Mouse (Mus musculus): ENCODE data around the gene Foxn3.

Gene Foxn3

GRCm38 (mm10) chr12:99562073-99562866, 1.1 kb downstream of the Foxn3 start:
- no peak for DNase-seq

DNA sequence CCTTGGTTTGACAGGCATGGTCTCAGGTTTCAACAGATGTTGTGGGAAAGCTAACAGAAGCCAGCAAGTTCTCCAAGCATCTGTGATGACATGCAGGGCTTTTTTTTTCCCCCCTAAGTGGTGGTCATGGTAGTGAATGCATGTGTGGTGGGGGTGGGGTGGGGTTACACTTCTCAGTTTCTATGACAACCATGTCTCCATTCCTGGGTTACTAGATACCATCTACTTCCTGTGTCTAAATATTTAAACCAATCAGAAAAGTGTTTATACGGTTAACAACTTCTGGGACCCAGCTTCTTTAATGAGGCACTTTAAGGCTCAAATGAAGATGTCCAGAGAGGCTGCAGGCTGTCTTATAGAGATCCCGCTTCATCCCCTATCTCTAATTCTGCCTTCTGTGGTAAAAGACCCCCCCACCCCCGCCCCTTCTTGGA, 2.0 kb downstream of the Foxn3 start:
- DNase-seq: no peak

DNA sequence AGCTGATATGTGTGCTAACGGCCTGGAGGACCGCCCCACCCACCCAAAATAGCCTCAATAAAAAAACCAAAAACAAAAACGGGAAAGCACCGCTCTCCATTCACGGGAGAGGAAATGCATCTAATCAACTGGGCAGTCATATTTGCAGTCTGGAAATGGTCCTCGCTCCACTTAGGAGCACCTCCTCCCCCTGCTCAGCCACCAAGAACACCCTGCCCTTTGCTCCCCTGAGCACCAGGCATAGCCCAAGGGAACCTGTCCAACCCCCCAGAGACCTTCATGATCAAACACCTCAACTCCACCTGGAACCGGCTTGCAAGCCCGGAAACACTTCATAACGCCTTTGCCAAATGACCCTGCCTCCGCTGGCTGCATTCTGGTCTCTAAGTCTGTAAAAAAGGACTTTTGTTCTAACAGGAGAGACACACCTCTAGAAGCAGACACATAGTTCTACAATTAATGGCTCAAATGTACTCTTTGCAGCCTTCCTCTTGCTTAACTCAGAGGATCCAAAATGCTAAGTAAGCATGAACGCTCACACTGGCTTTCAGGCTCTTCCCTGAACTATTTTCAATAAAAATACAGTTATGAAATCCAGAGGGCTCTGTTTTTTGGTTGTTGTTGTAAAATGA, 2.6 kb downstream of the Foxn3 start:
- DNase-seq: peak in 1 of 2 experiments; percentile 15

DNA sequence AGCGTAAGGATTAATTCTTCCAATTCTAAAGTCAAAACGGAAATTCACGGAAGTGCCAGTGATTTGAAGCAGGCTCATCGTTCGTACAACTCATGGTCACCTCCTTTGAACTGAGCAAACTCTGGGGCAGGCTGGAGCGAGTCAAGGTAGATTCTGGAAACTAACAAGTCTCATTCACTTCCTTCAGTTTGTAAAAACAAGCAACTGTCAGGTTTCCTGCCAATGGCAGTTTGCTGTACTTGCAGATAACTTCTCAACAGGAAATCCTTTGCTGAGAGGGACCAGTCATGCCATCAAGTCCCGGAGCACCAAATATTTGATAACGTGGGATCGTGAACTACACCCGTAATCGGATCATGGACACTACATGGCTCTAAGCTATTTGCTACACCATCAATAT, 3.9 kb downstream of the Foxn3 start:
- peak; percentile 27 to 61 for DNase-seq

DNA sequence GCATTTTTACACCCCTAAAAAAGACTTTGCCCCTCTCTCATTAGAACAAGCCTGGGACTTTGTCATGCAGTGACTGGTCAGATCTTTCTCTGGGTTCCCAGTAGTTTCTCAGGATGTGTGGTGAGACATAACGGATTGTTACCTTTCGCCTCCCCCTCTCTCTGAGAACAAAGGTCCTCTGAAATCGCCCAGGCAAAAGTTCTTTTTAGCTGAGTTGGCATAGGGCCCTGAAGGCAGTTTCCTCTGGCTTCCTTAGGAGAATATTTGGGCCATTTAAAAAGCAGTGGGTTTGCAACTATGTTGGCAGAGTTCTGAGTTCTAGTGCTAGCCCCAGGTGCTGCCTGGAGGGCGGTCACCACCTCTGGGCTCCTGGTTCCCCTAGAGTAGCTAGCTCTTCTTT, 4.9 kb downstream of the Foxn3 start:
- no peak for DNase-seq

DNA sequence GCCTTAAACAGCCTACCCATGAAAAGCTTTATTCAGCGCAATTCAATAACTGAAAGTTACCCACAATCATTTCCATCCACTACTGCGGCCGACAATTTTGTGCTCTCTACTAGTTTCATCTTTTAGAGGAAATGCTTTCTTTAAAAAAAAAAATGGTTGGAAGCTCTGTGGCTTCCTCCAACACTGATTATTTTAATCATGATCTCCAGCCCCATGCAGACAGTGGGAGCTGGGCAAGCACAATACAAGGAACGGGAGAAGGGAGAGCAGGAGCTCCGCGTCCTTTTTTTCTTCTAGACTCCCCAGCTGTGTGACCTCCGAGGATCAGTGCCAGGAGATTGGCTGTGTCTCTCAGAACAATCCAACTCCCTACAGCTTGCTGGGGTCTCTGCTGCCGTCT, 5.9 kb downstream of the Foxn3 start:
- no peak for DNase-seq

DNA sequence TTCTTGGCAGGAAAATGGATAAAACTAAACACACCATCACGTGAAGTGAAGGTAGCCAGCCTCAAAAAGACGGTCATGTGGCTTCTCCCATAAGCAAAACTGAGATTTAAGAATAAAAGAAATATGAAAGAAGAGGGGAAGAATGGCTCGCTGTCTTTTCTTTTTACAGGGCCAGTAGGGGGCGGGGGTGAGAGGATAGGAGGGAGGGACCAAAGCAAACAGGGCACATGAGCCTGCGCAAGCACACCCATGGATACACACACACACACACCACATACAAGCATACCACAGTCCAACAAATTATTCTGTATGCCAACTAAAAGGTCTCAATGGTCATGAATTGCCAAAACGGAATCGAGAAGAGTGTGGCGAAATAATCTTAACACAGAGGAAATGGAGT, 12.8 kb downstream of the Foxn3 start:
- no peak for DNase-seq

GRCm38 (mm10) chr12:99549811-99550210, 13.6 kb downstream of the Foxn3 start:
- no peak for DNase-seq

GRCm38 (mm10) chr12:99548419-99548818, 15.0 kb downstream of the Foxn3 start:
- no peak for DNase-seq

- DNase-seq: no peak
Measured at GRCm38 (mm10) chr12:99547295-99547694, 16.1 kb downstream of the Foxn3 start.

- no peak for DNase-seq
Measured at GRCm38 (mm10) chr12:99545270-99545770, 18.1 kb downstream of the Foxn3 start.

DNA sequence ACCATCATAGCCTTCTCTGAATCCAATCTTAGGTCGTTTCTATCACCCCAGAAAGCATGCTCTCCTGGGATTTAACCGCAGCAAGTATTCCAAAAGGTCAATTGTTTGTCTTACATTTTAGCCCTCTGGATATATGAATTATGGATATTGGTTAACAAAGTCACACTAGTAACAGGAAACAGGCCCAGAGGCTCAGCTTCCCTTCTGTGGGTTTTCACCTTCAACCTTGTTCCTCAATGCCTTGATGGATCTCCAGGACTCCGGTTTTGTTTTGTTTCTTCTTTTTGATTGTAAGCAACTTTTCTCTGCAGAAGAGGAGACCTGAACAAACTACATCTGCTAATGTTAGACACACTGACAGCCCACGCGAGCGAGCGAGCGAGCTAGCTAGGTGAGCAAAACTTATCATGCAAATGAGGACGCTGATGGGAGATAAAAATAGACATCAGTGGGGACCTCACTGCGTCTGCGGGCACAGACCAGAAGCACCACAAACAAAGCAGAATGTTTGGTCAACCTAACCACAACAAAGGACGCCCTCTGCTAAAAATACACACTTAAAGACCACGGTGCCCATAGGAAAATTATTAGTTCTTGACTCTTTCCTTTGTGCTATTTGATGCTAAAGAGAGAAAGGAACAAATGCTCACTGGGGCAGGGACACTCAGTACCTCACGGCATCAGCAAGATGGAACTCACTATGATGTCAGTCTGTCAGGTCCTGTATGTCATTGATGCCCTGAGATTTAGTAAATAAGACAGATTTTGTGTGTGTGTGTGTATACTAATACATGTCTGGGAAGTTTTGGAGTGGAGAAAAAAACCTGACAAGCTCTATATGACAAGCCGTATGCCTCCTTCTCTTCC, 18.9 kb downstream of the Foxn3 start:
- DNase-seq: no peak

GRCm38 (mm10) chr12:99543421-99544195, 19.8 kb downstream of the Foxn3 start:
- no peak for DNase-seq

- no peak for DNase-seq
Measured at GRCm38 (mm10) chr12:99540201-99540600, 23.2 kb downstream of the Foxn3 start.

DNA sequence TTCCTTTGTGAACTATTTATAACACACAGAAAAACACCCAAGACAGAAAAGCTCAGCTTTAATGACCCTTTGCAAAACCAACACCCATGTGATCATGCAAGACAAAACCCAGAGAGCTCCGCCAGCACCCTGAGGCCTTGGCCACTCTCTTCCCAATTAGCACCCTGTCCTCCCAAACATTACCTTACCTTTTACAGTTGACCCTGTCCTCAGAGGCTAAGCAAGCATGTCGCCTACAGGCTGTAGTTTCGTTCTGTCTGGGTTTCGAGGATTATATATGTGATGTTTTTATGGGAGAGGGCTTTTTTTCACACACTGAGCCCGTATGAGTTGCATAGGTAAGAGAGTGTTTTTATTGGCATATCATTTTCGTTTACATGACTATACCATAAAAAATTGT, 26.1 kb downstream of the Foxn3 start:
- no peak for DNase-seq

GRCm38 (mm10) chr12:99536426-99536825, 27.0 kb downstream of the Foxn3 start:
- DNase-seq: no peak

GRCm38 (mm10) chr12:99532342-99532741, 31.0 kb downstream of the Foxn3 start:
- no peak for DNase-seq

GRCm38 (mm10) chr12:99529687-99530411, 33.5 kb downstream of the Foxn3 start:
- no peak for DNase-seq

- DNase-seq: no peak
Measured at GRCm38 (mm10) chr12:99528958-99529357, 34.4 kb downstream of the Foxn3 start.

DNA sequence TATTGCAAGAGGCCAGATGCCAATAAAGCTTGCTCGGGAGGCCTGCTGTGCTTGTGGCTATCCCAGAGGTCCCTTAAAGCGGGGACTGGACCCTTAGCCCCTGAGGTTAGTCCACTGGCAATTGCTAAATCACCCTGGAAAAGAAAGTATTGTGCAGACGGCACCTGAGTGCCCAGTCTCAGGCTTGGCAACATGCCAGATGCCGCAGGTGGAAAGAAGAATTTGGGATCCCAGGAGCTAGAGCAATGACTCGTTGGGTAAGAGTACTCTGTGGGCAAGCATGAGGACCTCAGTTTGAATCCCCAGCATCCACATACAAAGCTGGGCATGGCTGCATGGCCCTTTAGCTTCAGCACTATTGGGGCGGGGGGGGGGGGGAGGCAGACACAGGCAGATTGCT, 35.9 kb downstream of the Foxn3 start:
- no peak for DNase-seq

DNA sequence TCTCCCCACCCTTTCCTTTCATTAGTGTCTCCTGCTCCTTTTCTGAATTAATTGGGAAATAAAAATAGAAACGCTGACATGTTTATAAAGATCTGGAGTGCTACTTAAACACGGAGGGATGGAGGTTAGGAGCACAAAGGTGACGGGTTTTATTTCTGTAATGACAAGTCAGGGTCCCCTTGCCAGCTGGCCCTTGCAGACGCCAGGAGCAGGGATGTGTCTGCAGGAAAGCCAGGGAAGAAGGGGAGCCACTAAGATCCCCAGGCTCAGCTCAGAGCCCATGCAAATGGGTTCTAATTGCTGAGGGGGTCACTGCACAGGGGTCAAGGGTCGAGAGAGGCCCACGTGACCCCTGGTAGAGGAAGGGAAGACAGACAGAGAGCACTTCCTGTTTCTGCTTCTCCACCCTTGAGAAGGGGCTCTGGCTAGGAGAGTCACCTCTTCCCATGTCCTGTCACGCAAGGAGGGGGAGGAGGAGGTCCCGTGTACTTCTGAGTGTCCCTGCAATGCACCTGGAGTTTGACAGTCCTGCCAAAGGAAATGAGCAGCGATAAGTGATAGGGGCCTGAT, 36.7 kb downstream of the Foxn3 start:
- DNase-seq: no peak
